8 mouse cellular contexts compared by ENCODE assay signal in genomic region chr12:118836411-118837341, GRCm38 (mm10). TPM values are rescaled to one million over a fixed set of nuclear protein-coding genes. Genes with fewer than 3 reads are reported as not detected.
DNase-seq lines count a peak whose midpoint lies in the region; ATAC-seq and TF ChIP-seq lines count a peak whose summit lies in the region.

No protein-coding gene starts in this region.

- under 1% methylated on average over 67 of the region's 72 CpGs for WGBS in heart, embryonic 11.5 days (ENCODE audit: insufficient replicate concordance)
- under 1% methylated on average over 51 of the region's 72 CpGs for WGBS in hindbrain, embryonic 11.5 days
- 2% methylated on average over 62 of the region's 72 CpGs for WGBS in liver, embryonic 12.5 days (ENCODE audit: insufficient replicate concordance)

- peak overlapping the region; percentile 90 for H3K4me2 ChIP-seq in heart, embryonic 11.5 days
- peak overlapping the region; percentile 92 for H3K4me2 ChIP-seq in hindbrain, embryonic 11.5 days (replicated peaks; ENCODE audit: low read depth, low read length)
- peak overlapping the region; percentile 64 for H3K4me2 ChIP-seq in liver, embryonic 12.5 days

- no peaks in the 10 kb centered on the region for H3K36me3 ChIP-seq in heart, embryonic 11.5 days (ENCODE audit: control insufficient read depth, insufficient read depth, low read length)
- no peaks in the 10 kb centered on the region for H3K36me3 ChIP-seq in hindbrain, embryonic 11.5 days (ENCODE audit: control insufficient read depth, insufficient read depth, low read length)
- H3K36me3 ChIP-seq in liver, embryonic 12.5 days, result no peaks in the 10 kb centered on the region

- no peak for TF ChIP-seq POLR2A in bone marrow macrophage, adult 2 months (IDR thresholded peaks at IDR 0.05; ENCODE audit: borderline replicate concordance, low read depth, low read length)

- H3K4me1 ChIP-seq in heart, embryonic 11.5 days (ENCODE audit: control insufficient read depth, insufficient read depth, low read length), result no peaks in the 10 kb centered on the region
- H3K4me1 ChIP-seq in bone marrow macrophage, adult 2 months (ENCODE audit: control insufficient read depth, insufficient read depth, low read length), result no peaks in the 10 kb centered on the region
- no peaks in the 10 kb centered on the region for H3K4me1 ChIP-seq in hindbrain, embryonic 11.5 days (replicated peaks; ENCODE audit: control insufficient read depth, insufficient read depth, low read length)
- no peaks in the 10 kb centered on the region for H3K4me1 ChIP-seq in liver, embryonic 12.5 days

- no peak for DNase-seq in heart, adult 11 months
- DNase-seq in hindbrain, embryonic 11.5 days (ENCODE audit: low spot score), result peak; percentile 69
- peak; percentile 61 for DNase-seq in retina, embryonic 14.5 days (ENCODE audit: low spot score)
- no peak for DNase-seq in layer of hippocampus, adult 9-11 months
- no peak for DNase-seq in MN1 (ENCODE audit: low spot score)

- peak overlapping the region; percentile 52 for H3K9ac ChIP-seq in heart, embryonic 11.5 days (ENCODE audit: low read depth, low read length)
- H3K9ac ChIP-seq in hindbrain, embryonic 11.5 days (ENCODE audit: low read depth, low read length), result peak overlapping the region; percentile 54
- H3K9ac ChIP-seq in liver, embryonic 12.5 days, result no peak overlapping the region

- no peaks in the 10 kb centered on the region for H3K9me3 ChIP-seq in heart, embryonic 11.5 days (replicated peaks; ENCODE audit: control insufficient read depth, low read length)
- H3K9me3 ChIP-seq in hindbrain, embryonic 11.5 days (ENCODE audit: control insufficient read depth, low read length), result no peaks in the 10 kb centered on the region
- no peaks in the 10 kb centered on the region for H3K9me3 ChIP-seq in liver, embryonic 12.5 days (replicated peaks)

- peaks cover 45% of the 10 kb centered on the region for H3K27me3 ChIP-seq in heart, embryonic 11.5 days (ENCODE audit: control insufficient read depth, insufficient read depth, low read length)
- peaks cover 40% of the 10 kb centered on the region for H3K27me3 ChIP-seq in hindbrain, embryonic 11.5 days (ENCODE audit: control insufficient read depth, insufficient read depth, low read length)
- peaks cover 65% of the 10 kb centered on the region for H3K27me3 ChIP-seq in liver, embryonic 12.5 days (replicated peaks)

- TF ChIP-seq CTCF in bone marrow macrophage, adult 2 months (IDR thresholded peaks at IDR 0.05; ENCODE audit: low read depth, low read length), result no peak

- peak overlapping the region; percentile 61 for H3K4me3 ChIP-seq in heart, embryonic 11.5 days (ENCODE audit: low read depth, low read length)
- H3K4me3 ChIP-seq in bone marrow macrophage, adult 2 months (ENCODE audit: insufficient read depth, low read length), result peak overlapping the region; percentile 42
- peak overlapping the region; percentile 47 for H3K4me3 ChIP-seq in hindbrain, embryonic 11.5 days (ENCODE audit: low read depth, low read length)
- peak overlapping the region; percentile 53 for H3K4me3 ChIP-seq in liver, embryonic 12.5 days

- ATAC-seq in heart, embryonic 11.5 days (replicated peaks; ENCODE audit: insufficient number of reproducible peaks, low FRiP score, low TSS enrichment), result peak; percentile 83
- peak; percentile 82 for ATAC-seq in hindbrain, embryonic 11.5 days (ENCODE audit: low FRiP score)
- peak; percentile 71 for ATAC-seq in liver, embryonic 12.5 days

- H3K27ac ChIP-seq in heart, embryonic 11.5 days (ENCODE audit: low read depth, low read length), result no peak overlapping the region
- no peak overlapping the region for H3K27ac ChIP-seq in bone marrow macrophage, adult 2 months (ENCODE audit: insufficient read depth, low read depth, low read length)
- peak overlapping the region; percentile 36; the same call in 1 of the 2 replicates for H3K27ac ChIP-seq in hindbrain, embryonic 11.5 days (ENCODE audit: low read depth, low read length)
- H3K27ac ChIP-seq in liver, embryonic 12.5 days, result no peak overlapping the region

RNA-seq across cellular contexts. Expression of gene Sp8, which starts 9.5 kb away (rescaled TPM):
- polyA plus RNA-seq in heart, embryonic 11.5 days (2014; fragmentation: Nextera tagmentation; extraction: Ambion mirVana), result 0.07 and 0.14 TPM in 2 replicates
- not detected in 2 replicates for polyA plus RNA-seq in bone marrow macrophage, adult 2 months (2012; ENCODE audit: insufficient read depth, insufficient read length, missing spikeins)
- polyA plus RNA-seq in hindbrain, embryonic 11.5 days (2014; fragmentation: Nextera tagmentation; extraction: Ambion mirVana), result 10.8 and 12.2 TPM in 2 replicates
- 0.02 TPM in 2 replicates for polyA plus RNA-seq in liver, embryonic 12.5 days (2016; fragmentation: Nextera tagmentation; extraction: Ambion mirVana)

Comparison
In these comparisons a context has a peak if more than half of its experiments do, and no peak if none do; other contexts are left out.
1. DNase-seq: peak in hindbrain, embryonic 11.5 days (single experiment) and retina, embryonic 14.5 days (single experiment); none in heart, adult 11 months (single experiment), layer of hippocampus, adult 9-11 months (single experiment) and MN1 (single experiment).
2. RNA of gene Sp8, which starts 9.5 kb away (polyA plus RNA-seq): 10.8 to 12.2 TPM in hindbrain, embryonic 11.5 days; 0.07 to 0.14 TPM in heart, embryonic 11.5 days, 0.02 TPM in liver, embryonic 12.5 days and not detected in bone marrow macrophage, adult 2 months; every median in the first group is over 10 times any median in the second.
3. Peak in every context shown above with its lines, with median percentiles within 50 percentile points of each other: ATAC-seq, H3K4me2 ChIP-seq and H3K4me3 ChIP-seq.